Mouse (Mus musculus) kidney, embryonic 16.5 days (tissue): ENCODE data around the gene Hoxa9. TPM values are rescaled to one million over a fixed set of nuclear protein-coding genes. Genes with fewer than 3 reads are reported as not detected.

Experiments used
- ATAC-seq: fragments of 200-750 bp; cut with Nextera tagmentation; 2 replicates; pipeline ENCODE4 v1.8.0; 2017; ENCODE audit warnings: moderate TSS enrichment; ENCODE audit not compliant: low FRiP score, low TSS enrichment
- H3K27ac ChIP-seq: fragments of 300-500 bp; sonication (generic); 2 replicates; pipeline ENCODE4 v1.5.1; 2014; ENCODE audit warnings: low read length
- H3K27me3 ChIP-seq: fragments of 300-500 bp; sonication (generic); 2 replicates; pipeline ENCODE4 v1.6.1; 2014; ENCODE audit warnings: low read length, control low read depth, mixed read lengths; ENCODE audit not compliant: insufficient read depth
- H3K36me3 ChIP-seq: fragments of 300-500 bp; sonication (generic); 2 replicates; pipeline ENCODE4 v1.6.1; 2014; ENCODE audit warnings: low read length, control low read depth, mixed read lengths; ENCODE audit not compliant: insufficient read depth
- H3K4me1 ChIP-seq: fragments of 300-500 bp; sonication (generic); 2 replicates; pipeline ENCODE4 v1.6.1; 2014; ENCODE audit warnings: low read length, control low read depth, mixed read lengths; ENCODE audit not compliant: insufficient read depth
- H3K4me2 ChIP-seq: fragments of 300-500 bp; sonication (generic); replicated peaks from 2 replicates; pipeline ENCODE4 v1.6.1; 2014; ENCODE audit warnings: low read depth, low read length
- H3K4me3 ChIP-seq: fragments of 300-500 bp; sonication (generic); 2 replicates; pipeline ENCODE4 v1.5.1; 2014; ENCODE audit warnings: mild to moderate bottlenecking, low read length
- H3K9ac ChIP-seq: fragments of 300-500 bp; sonication (generic); replicated peaks from 2 replicates; pipeline ENCODE4 v1.6.1; 2014; ENCODE audit warnings: low read length
- H3K9me3 ChIP-seq: fragments of 300-500 bp; sonication (generic); 2 replicates; pipeline ENCODE4 v1.6.1; 2016; ENCODE audit warnings: low read length, control low read depth
- WGBS: fragments of 180-500 bp; shearing (Covaris S2); extraction: QIAGEN DNeasy Blood & Tissue Kit; methylation state at CpG from one replicate; pipeline ENCODE4 v1.1.7; 2014; 5-methylcytosine and 5-hydroxymethylcytosine counted together
- polyA plus RNA-seq: library from polyadenylated mRNA; unstranded; fragments of >200 nt; fragmentation: Nextera tagmentation; extraction: Ambion mirVana; gene quantifications from 2 replicates; pipeline ENCODE4 v1.2.1, GENCODE M21; 2015

Hoxa9 gene
- polyA plus RNA-seq, 1 experiment from 2014 or later: 56.6 TPM

DNA sequence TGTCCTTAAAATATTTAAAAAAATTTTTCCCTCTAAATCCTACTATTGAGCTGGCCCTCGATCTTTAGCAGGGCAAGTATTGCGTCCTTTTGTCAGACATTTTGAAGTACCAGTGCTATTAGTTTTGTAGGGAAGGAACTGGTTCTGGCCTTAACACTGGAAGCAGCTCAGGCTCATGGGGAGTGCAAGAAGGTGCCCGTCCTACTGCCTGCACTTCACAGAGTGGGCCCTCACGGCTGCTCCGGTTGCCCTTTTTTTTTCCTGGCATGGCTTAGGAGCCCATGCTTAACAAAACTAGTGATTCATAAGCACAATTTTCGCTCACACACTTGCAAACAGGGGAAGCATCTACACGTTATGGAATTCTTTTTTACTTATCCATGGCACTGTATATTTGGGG, 8.1 kb upstream of the Hoxa9 start:
- H3K4me3 ChIP-seq: peak overlapping the region; percentile 83
- H3K4me1 ChIP-seq: peaks cover 45% of the 10 kb centered on the region
- no peaks in the 10 kb centered on the region; the same call in 1 of the 2 replicates for H3K36me3 ChIP-seq
- no peak for ATAC-seq
- H3K4me2 ChIP-seq: peak overlapping the region; percentile 84
- H3K9me3 ChIP-seq: no peaks in the 10 kb centered on the region
- 2% methylated on average over 7 of the region's 7 CpGs for WGBS
- H3K9ac ChIP-seq: peak overlapping the region; percentile 83
- H3K27ac ChIP-seq: peak overlapping the region; percentile 73; the same call in 1 of the 2 replicates
- 0 out of 2 replicates have a peak, but pooled peaks cover 3% of the 10 kb centered on the region for H3K27me3 ChIP-seq

DNA sequence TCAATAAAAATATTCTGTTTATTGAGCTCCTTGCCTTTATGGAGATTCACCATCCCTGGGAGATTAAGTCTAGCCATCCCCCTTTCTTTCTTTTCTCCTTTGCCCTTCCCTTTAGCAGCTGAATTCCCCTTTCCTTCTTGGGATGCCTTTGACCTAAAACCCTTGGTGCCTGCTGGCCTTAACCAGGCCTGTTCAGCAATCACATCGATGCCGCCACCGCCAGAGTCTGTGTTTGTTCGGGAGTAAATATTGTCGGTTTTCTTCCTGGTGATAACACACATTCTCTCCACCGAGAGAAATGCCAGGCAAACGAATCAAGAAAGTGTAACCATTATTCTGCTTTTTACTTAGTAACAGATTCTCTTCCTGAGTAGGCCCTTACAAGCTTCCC, 7.3 kb upstream of the Hoxa9 start:
- H3K9ac ChIP-seq: peak overlapping the region; percentile 99
- H3K4me2 ChIP-seq: peak overlapping the region; percentile 84
- ATAC-seq: no peak
- no peaks in the 10 kb centered on the region for H3K9me3 ChIP-seq
- H3K27me3 ChIP-seq: 0 out of 2 replicates have a peak, but pooled peaks cover 3% of the 10 kb centered on the region
- peaks cover 45% of the 10 kb centered on the region for H3K4me1 ChIP-seq
- no peaks in the 10 kb centered on the region; the same call in 1 of the 2 replicates for H3K36me3 ChIP-seq
- peak overlapping the region; percentile 83 for H3K4me3 ChIP-seq
- 6% methylated on average over 7 of the region's 7 CpGs for WGBS
- H3K27ac ChIP-seq: peak overlapping the region; percentile 86

DNA sequence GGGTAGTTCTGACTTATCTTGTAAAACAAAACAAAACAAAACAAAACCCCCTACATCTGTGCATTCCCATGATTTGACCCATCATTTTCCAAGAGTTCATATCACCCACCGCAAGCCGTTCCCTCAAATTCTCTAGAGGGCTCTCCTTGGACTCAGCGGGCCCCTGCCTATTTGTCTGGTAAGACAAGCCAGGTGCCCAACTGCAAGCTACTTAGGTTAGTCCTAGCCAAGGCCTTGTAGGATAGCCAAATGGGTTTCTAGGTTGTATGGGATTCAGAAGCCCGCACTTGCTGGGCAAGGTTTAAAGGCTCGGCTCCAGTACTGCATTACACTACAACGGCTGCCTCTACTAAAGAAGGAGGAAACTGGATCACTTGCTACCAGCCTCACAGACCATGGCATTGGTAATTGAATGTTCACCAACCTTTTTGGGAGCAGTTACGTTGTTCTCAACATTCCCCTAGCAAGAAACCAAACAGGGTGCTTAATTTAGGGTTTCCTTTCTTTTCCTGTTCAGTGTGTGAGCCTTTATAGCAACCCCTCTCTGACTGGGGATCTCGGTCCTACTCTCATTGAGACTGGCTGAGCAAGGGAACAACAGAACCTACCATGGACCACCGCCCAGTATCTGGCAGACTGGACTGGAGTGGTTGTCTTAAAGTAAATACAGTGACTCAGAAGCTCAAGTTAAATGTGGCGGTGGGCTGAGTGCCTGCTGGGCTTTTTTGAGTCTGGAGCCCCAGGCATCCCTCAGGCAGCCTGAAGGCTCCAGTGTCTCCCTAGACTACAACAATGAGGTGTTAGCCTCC, 6.7 kb upstream of the Hoxa9 start:
- no peak for ATAC-seq
- Histone ChIP-seq H3K9me3 (no peaks in the 10 kb centered on the region), H3K4me2 (peak overlapping the region; percentile 84), H3K4me1 (peaks cover 39% of the 10 kb centered on the region), H3K27ac (peak overlapping the region; percentile 86), H3K4me3 (peak overlapping the region; percentile 83), H3K27me3 (0 out of 2 replicates have a peak, but pooled peaks cover under 1% of the 10 kb centered on the region), H3K9ac (peak overlapping the region; percentile 99), H3K36me3 (no peaks in the 10 kb centered on the region; the same call in 1 of the 2 replicates)
- WGBS: 14% methylated on average over 10 of the region's 10 CpGs

DNA sequence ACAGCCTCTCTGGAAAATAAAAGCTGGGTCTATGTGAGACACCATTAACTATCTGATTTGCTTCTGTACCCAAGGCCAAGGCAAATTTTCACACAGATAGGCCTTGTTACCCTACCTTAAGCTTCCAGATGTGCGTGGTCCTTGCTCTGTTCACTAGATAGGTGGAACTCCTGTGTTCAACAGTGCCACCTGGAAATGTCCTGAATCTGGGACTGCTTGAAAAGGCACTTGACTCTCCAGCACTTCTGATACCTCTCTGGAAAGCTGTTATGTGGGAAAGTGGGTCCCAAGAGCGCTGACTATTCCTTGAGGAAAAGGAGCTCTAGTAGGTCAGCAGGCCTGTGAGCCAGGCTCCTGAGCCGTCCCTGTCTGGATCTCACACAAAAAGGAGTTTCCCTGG, 5.9 kb upstream of the Hoxa9 start:
- Histone ChIP-seq H3K9me3 (no peaks in the 10 kb centered on the region), H3K27me3 (no peaks in the 10 kb centered on the region), H3K4me3 (peak overlapping the region; percentile 83), H3K4me2 (peak overlapping the region; percentile 84), H3K9ac (peak overlapping the region; percentile 99), H3K4me1 (peaks cover 34% of the 10 kb centered on the region), H3K36me3 (peaks cover 6% of the 10 kb centered on the region; the same call in 1 of the 2 replicates), H3K27ac (peak overlapping the region; percentile 86)
- no peak for ATAC-seq
- 17% methylated on average over 3 of the region's 3 CpGs for WGBS

DNA sequence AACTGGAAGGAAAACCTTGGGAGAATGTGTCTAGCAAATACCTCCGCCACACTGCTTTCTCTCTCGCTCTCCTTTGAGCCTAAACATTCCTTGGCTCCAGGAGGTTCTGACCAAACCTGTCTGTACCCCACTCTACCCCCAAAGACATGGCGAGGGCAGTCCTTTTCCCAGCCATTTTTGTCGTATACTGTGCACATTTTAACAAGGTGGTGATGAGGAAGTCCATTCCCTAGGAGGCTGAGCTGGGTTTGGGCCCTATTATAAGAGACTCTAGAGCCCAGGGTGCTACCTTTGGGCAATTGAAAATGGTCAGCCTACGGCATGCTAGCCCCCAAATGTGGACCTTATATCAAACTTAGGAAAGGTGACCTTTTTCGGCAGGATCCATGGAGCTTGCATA, 5.0 kb upstream of the Hoxa9 start:
- 27% methylated on average over 6 of the region's 6 CpGs for WGBS
- Histone ChIP-seq H3K36me3 (peaks cover 7% of the 10 kb centered on the region; the same call in 1 of the 2 replicates), H3K27me3 (no peaks in the 10 kb centered on the region), H3K27ac (peak overlapping the region; percentile 86), H3K4me3 (peak overlapping the region; percentile 83), H3K9ac (peak overlapping the region; percentile 99), H3K9me3 (no peaks in the 10 kb centered on the region), H3K4me2 (peak overlapping the region; percentile 84), H3K4me1 (peaks cover 25% of the 10 kb centered on the region)
- no peak for ATAC-seq

DNA sequence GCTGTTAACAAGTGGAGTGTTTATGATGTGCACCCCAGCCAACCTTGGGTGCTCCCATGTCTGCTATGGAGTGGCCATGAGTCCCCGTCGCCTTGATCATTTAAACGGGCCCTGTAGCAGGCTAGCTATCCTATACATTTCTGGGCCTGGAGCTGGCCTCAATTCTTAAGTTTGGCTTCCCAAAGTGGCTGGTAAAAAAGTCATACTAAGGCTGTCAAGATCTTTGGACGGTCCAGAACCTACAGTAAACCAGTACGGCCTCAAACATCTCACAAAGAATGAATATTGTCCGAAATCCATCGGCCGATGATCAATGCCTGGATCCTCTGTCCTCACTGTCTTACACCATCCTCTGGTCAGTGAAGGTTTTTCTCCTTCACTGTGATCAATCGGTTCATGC, 4.4 kb upstream of the Hoxa9 start:
- H3K4me2 ChIP-seq: peak overlapping the region; percentile 84
- no peaks in the 10 kb centered on the region for H3K27me3 ChIP-seq
- 0 out of 2 replicates have a peak, but pooled peaks have one; percentile 8 for ATAC-seq
- H3K9me3 ChIP-seq: no peaks in the 10 kb centered on the region
- peak overlapping the region; percentile 99 for H3K9ac ChIP-seq
- peaks cover 22% of the 10 kb centered on the region for H3K4me1 ChIP-seq
- peak overlapping the region; percentile 86 for H3K27ac ChIP-seq
- H3K36me3 ChIP-seq: peaks cover 7% of the 10 kb centered on the region; the same call in 1 of the 2 replicates
- H3K4me3 ChIP-seq: peak overlapping the region; percentile 83
- WGBS: 13% methylated on average over 9 of the region's 9 CpGs

DNA sequence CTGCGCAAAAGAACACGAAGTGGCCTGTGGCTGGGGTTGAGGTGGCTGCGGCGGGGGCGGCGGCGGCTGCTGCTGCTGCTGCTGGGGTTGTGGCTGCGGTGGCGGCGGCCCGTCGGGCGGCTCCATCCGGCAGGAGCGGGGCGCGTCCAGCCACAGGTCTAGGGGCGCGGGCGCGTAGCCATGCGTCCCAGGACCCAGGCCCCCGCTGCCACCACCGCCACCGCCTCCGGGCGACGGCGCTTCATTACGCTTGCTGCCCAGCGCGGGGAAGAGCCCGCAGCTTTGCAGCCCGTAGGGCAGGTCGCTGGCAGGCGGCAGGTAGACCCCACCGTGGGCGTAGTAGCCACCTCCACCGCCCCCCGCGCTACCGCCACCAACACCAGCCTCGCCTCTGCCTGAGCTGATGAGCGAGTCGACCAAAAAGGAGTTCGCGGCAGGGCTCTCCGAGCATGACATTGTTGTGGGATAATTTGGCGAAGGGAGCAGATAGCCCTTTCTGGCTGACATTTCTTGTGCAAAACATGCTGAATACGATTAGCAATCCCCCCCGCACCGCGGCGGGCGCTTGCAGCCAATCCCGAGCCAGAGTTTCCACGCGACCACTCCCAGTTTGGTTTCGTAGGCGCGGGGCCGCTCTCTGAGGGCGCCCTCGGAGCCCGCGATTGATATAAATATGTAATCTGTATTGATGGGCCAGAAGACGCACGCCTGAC, 3.7 kb upstream of the Hoxa9 start:
- Histone ChIP-seq H3K27me3 (no peaks in the 10 kb centered on the region), H3K4me3 (peak overlapping the region; percentile 83), H3K27ac (peak overlapping the region; percentile 86), H3K4me1 (peaks cover 22% of the 10 kb centered on the region), H3K9me3 (no peaks in the 10 kb centered on the region), H3K9ac (peak overlapping the region; percentile 99), H3K4me2 (peak overlapping the region; percentile 84), H3K36me3 (peaks cover 7% of the 10 kb centered on the region; the same call in 1 of the 2 replicates)
- WGBS: 1% methylated on average over 66 of the region's 68 CpGs
- peak; percentile 57; the same call in 1 of the 2 replicates for ATAC-seq

DNA sequence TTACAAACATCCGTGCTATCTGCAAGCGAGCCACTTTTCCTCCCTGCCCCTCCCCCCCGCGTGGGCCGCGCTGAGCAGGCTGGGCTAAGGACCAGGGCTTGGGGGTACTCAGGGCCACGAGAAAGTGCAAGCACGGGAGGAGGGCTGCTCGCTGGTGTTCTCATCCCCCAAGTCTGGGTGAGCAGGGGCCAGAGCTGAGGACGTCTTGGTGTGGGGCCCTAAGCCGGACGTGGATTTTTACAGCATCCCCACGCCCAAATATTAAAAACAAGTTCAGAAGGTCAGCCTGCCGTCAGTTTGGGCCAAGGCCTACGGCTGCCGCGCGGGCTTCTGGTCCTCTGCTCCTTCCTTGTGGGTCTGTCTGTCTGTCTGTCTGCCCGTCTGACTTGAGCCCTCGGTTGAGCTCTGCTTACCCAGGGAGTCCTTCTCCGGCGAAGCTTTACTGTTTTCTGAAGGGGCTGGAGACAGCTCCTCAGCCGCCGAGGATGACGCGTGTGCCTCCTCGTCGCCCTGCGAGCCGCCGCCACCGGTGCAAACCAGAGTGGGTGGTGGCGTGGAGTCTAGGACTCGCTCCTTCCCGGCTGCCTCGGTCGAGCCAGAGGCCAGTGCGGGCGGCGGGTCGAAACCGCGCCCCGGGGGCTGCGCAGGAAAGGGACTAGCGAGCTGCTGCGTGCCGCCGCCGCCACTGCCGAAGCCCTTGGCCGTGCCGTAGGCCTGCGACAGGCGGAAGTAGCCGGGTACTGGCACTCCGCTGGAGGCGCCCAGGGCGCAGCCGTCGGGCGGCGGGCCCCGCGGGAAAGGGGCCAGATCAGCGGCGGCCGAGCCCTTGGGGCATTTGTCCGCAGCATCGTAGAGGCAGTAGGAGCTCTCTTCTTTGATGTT, 2.9 kb upstream of the Hoxa9 start:
- Histone ChIP-seq H3K9ac (peak overlapping the region; percentile 99), H3K4me1 (peaks cover 22% of the 10 kb centered on the region), H3K27me3 (no peaks in the 10 kb centered on the region), H3K4me3 (peak overlapping the region; percentile 83), H3K27ac (peak overlapping the region; percentile 86), H3K4me2 (peak overlapping the region; percentile 84), H3K9me3 (no peaks in the 10 kb centered on the region), H3K36me3 (peaks cover 7% of the 10 kb centered on the region; the same call in 1 of the 2 replicates)
- WGBS: under 1% methylated on average over 70 of the region's 70 CpGs
- ATAC-seq: peak; percentile 60

DNA sequence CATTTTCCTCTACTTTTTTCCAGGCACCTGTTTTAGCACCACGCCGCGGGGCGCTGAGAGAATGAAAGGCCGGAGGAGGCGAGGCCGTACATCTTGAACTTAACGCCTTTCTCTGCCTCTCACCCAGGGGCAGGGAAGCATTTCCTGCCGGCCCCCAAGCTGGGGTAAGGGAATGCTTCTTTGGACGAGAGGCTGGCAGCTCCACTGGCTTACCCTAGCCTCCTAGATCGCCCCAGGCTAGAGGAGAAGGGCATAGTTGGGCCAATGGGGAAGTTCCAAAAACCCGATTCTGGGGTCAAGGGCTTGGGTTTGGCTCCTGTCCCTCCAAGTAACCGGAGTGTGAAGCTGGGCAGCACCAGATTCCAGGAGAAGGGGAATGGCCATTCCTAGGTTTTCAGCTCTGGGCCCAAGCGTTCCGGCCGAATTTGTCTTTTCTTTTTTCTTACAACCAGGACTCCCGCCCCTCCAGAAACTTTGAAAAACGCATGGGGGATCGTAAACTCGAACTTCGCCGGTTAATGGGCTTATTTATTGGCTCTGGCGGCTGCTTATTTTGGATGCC, 2.2 kb upstream of the Hoxa9 start:
- no peaks in the 10 kb centered on the region for H3K27me3 ChIP-seq
- H3K4me2 ChIP-seq: peak overlapping the region; percentile 84
- ATAC-seq: no peak
- no peaks in the 10 kb centered on the region for H3K9me3 ChIP-seq
- H3K36me3 ChIP-seq: peaks cover 7% of the 10 kb centered on the region; the same call in 1 of the 2 replicates
- H3K4me3 ChIP-seq: peak overlapping the region; percentile 83
- H3K27ac ChIP-seq: peak overlapping the region; percentile 86
- H3K9ac ChIP-seq: peak overlapping the region; percentile 99
- WGBS: 1% methylated on average over 23 of the region's 23 CpGs
- H3K4me1 ChIP-seq: peaks cover 25% of the 10 kb centered on the region
